ENCODE assay signal across 27 mouse cellular contexts in the genomic region with DNA sequence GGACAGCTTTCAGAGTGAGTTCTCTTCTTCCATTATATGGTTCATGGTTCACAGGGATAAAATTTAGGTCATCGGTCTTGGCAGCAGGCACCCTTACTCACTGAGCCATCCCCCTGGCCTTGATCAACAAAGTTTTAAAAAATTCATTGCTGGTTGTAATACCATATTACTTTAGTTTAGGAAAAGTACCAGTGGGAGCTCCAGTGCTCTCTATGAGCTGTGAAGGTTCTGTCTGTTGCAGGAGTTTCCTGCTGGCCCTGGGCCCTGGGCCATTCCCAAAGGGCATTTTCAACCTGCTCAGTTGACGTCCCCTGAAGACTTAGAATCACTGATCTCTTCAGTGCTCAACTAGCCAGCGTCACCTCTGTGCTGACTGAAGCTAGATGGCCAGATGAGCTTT. TPM values are rescaled to one million over a fixed set of nuclear protein-coding genes. Genes with fewer than 3 reads are reported as not detected.
DNase-seq lines count a peak whose midpoint lies in the region; ATAC-seq and TF ChIP-seq lines count a peak whose summit lies in the region.
"Had no signal": no experiment of that assay in that cellular context is flagged by ENCODE, and none has a peak within 500 bp of the region (broad histone marks: within the 10 kb centered on the region; RNA-seq: fewer than 3 reads in every experiment).

No protein-coding gene starts in this region.

- no peak overlapping the region for H3K4me2 ChIP-seq in midbrain, embryonic 15.5 days
- H3K4me2 ChIP-seq: embryonic facial prominence, embryonic 12.5 days; embryonic facial prominence, embryonic 15.5 days; heart, embryonic 13.5 days; hindbrain, embryonic 14.5 days had no signal

- WGBS in midbrain, embryonic 15.5 days = 87% methylated on average over 3 of the region's 3 CpGs

- no peak for TF ChIP-seq POLR2A in testis, adult 2 months (IDR thresholded peaks at IDR 0.05; ENCODE audit: control insufficient read depth, low read depth, low read length)

- no peak for DNase-seq in testis, postnatal 14 days (ENCODE audit: low spot score)
- peak; percentile 71 for DNase-seq in adrenal gland, postnatal 10 days
- peak; percentile 68 to 69 for DNase-seq in adrenal gland, postnatal 36 days
- no peak for DNase-seq in cerebellum, adult 8-10 months
- DNase-seq: B cell, adult 2 months; cerebellum, adult 18-20 months; cerebellum, adult 9-11 months; cerebellum, postnatal 25 days; forebrain, postnatal 0 days; gastrocnemius, postnatal 25 days; heart, adult 18-20 months; heart, postnatal 14 days; heart, postnatal 4 days; kidney, adult 18-20 months had no signal

- H3K4me3 ChIP-seq in testis, adult 2 months (ENCODE audit: control insufficient read depth, low read depth, low read length) = peak overlapping the region; percentile 75
- no peak overlapping the region for H3K4me3 ChIP-seq in midbrain, embryonic 15.5 days
- H3K4me3 ChIP-seq: embryonic facial prominence, embryonic 12.5 days; embryonic facial prominence, embryonic 15.5 days; heart, embryonic 13.5 days had no signal

- H3K9ac ChIP-seq in midbrain, embryonic 15.5 days = no peak overlapping the region
- H3K9ac ChIP-seq: embryonic facial prominence, embryonic 12.5 days; embryonic facial prominence, embryonic 15.5 days; forebrain, postnatal 0 days; heart, embryonic 13.5 days; hindbrain, embryonic 14.5 days had no signal

- TF ChIP-seq CTCF in testis, adult 2 months (IDR thresholded peaks at IDR 0.05; ENCODE audit: control insufficient read depth, insufficient read depth, insufficient replicate concordance, low read depth, low read length) = no peak

- no peak for ATAC-seq in midbrain, embryonic 15.5 days (replicated peaks)
- ATAC-seq: forebrain, embryonic 14.5 days; forebrain, postnatal 0 days; hindbrain, postnatal 0 days; inflammation-experienced regulatory T-cells, adult 6 months; intestine, embryonic 16.5 days; Patski had no signal

- H3K9me3 ChIP-seq in midbrain, embryonic 15.5 days = no peaks in the 10 kb centered on the region
- H3K9me3 ChIP-seq: embryonic facial prominence, embryonic 12.5 days; embryonic facial prominence, embryonic 15.5 days; G1E; heart, embryonic 13.5 days had no signal

- no peak overlapping the region for H3K27ac ChIP-seq in testis, adult 2 months (ENCODE audit: control insufficient read depth, insufficient read depth, low read depth, low read length)
- H3K27ac ChIP-seq in midbrain, embryonic 15.5 days = no peak overlapping the region
- H3K27ac ChIP-seq: embryonic facial prominence, embryonic 12.5 days; embryonic facial prominence, embryonic 15.5 days; heart, embryonic 13.5 days; hindbrain, embryonic 14.5 days; hindbrain, postnatal 0 days had no signal

- no peaks in the 10 kb centered on the region for H3K27me3 ChIP-seq in testis, adult 2 months (ENCODE audit: control insufficient read depth, insufficient read depth, low read length)
- no peaks in the 10 kb centered on the region for H3K27me3 ChIP-seq in midbrain, embryonic 15.5 days (replicated peaks)
- H3K27me3 ChIP-seq: CH12.LX; embryonic facial prominence, embryonic 12.5 days; embryonic facial prominence, embryonic 15.5 days; heart, embryonic 13.5 days; Patski had no signal

- H3K4me1 ChIP-seq in testis, adult 2 months (ENCODE audit: control insufficient read depth, insufficient read depth, low read length) = no peaks in the 10 kb centered on the region
- no peaks in the 10 kb centered on the region for H3K4me1 ChIP-seq in midbrain, embryonic 15.5 days
- H3K4me1 ChIP-seq: embryonic facial prominence, embryonic 12.5 days; embryonic facial prominence, embryonic 15.5 days; heart, embryonic 13.5 days had no signal

- H3K36me3 ChIP-seq in testis, adult 2 months (ENCODE audit: control insufficient read depth, insufficient read depth, low read length) = peaks cover 1% of the 10 kb centered on the region; the same call in 1 of the 2 replicates
- H3K36me3 ChIP-seq in midbrain, embryonic 15.5 days (replicated peaks) = peaks cover 18% of the 10 kb centered on the region

RNA-seq across cellular contexts. Expression of gene Rft1, which starts 28.0 kb away (rescaled TPM):
- polyA plus RNA-seq in testis, adult 2 months (2012; rRNA removed) = 6.3 and 8.1 TPM in 2 replicates
- 10 to 100 TPM; 21.2 to 24.2 TPM for total RNA-seq in adrenal gland, postnatal 10 days (2021)
- 10 to 100 TPM; 25.5 to 33.2 TPM for total RNA-seq in adrenal gland, postnatal 36 days (2021)
- polyA plus RNA-seq in midbrain, embryonic 15.5 days (2015; fragmentation: Nextera tagmentation; extraction: Ambion mirVana) = 7.6 and 9.6 TPM in 2 replicates

RNA-seq across cellular contexts. Expression of gene Sfmbt1, which starts 32.5 kb away (rescaled TPM):
- polyA plus RNA-seq in testis, adult 2 months (2012; rRNA removed) = 21.5 and 25.6 TPM in 2 replicates
- 10 to 100 TPM; 24.9 to 25.5 TPM for total RNA-seq in adrenal gland, postnatal 10 days (2021)
- total RNA-seq in adrenal gland, postnatal 36 days (2021) = 10 to 100 TPM; 27.8 to 29.2 TPM
- polyA plus RNA-seq in midbrain, embryonic 15.5 days (2015; fragmentation: Nextera tagmentation; extraction: Ambion mirVana) = 19.4 and 21.9 TPM in 2 replicates

RNA-seq across cellular contexts. Expression of gene Prkcd, which starts 56.1 kb away (rescaled TPM):
- polyA plus RNA-seq in testis, adult 2 months (2012; rRNA removed) = 240 and 255 TPM in 2 replicates
- 100 to 1,000 TPM in 1 of 2 experiments, 10 to 100 TPM in 1; 80.9 to 129 TPM for total RNA-seq in adrenal gland, postnatal 10 days (2021)
- 100 to 1,000 TPM; 101 to 162 TPM for total RNA-seq in adrenal gland, postnatal 36 days (2021)
- 14.7 and 19.6 TPM in 2 replicates for polyA plus RNA-seq in midbrain, embryonic 15.5 days (2015; fragmentation: Nextera tagmentation; extraction: Ambion mirVana)

Comparison
In these comparisons a context has a peak if more than half of its experiments do, and no peak if none do; other contexts are left out.
1. DNase-seq: peak in adrenal gland, postnatal 10 days (single experiment) and adrenal gland, postnatal 36 days (2 of 2); none in testis, postnatal 14 days (single experiment) and cerebellum, adult 8-10 months (single experiment).